Mouse (Mus musculus) neural tube, embryonic 10.5 days (tissue): ENCODE data around the gene Asphd2.

ENCODE experiments used
- DNase-seq: peaks from one replicate; pipeline ENCODE4 v3.0.0-alpha.2; 2017; ENCODE audit warnings: low spot score; ENCODE audit errors: extremely low spot score

Asphd2 gene

GRCm38 (mm10) chr5:112391676-112392323, 2.9 kb downstream of the Asphd2 start:
- no peak for DNase-seq

- no peak for DNase-seq
These were observed 3.7 kb downstream of the Asphd2 start for GRCm38 (mm10) chr5:112391002-112391401.

- no peak for DNase-seq
These were observed 5.3 kb downstream of the Asphd2 start for GRCm38 (mm10) chr5:112389352-112389751.

GRCm38 (mm10) chr5:112385973-112386372, 8.7 kb downstream of the Asphd2 start:
- DNase-seq: no peak

- DNase-seq: no peak
These were observed 9.7 kb downstream of the Asphd2 start for GRCm38 (mm10) chr5:112384805-112385472.

- DNase-seq: no peak
These were observed 11.9 kb downstream of the Asphd2 start for GRCm38 (mm10) chr5:112382641-112383330.

- DNase-seq: no peak
These were observed 12.6 kb downstream of the Asphd2 start for GRCm38 (mm10) chr5:112382042-112382441.

- DNase-seq: no peak
These were observed 13.5 kb downstream of the Asphd2 start for GRCm38 (mm10) chr5:112381154-112381553.

GRCm38 (mm10) chr5:112378716-112379115, 15.9 kb downstream of the Asphd2 start:
- no peak for DNase-seq

GRCm38 (mm10) chr5:112377380-112377779, 17.3 kb downstream of the Asphd2 start:
- no peak for DNase-seq

- DNase-seq: no peak
These were observed 18.6 kb downstream of the Asphd2 start for GRCm38 (mm10) chr5:112376111-112376510.

- no peak for DNase-seq
These were observed 22.7 kb downstream of the Asphd2 start for GRCm38 (mm10) chr5:112371933-112372332.

- no peak for DNase-seq
These were observed 24.3 kb downstream of the Asphd2 start for GRCm38 (mm10) chr5:112370236-112370813.

- DNase-seq: no peak
These were observed 25.3 kb downstream of the Asphd2 start for GRCm38 (mm10) chr5:112369326-112369725.

- DNase-seq: no peak
These were observed 26.0 kb downstream of the Asphd2 start for GRCm38 (mm10) chr5:112368666-112369065.

GRCm38 (mm10) chr5:112367929-112368328, 26.7 kb downstream of the Asphd2 start:
- no peak for DNase-seq

- no peak for DNase-seq
These were observed 27.3 kb downstream of the Asphd2 start for GRCm38 (mm10) chr5:112367338-112367737.

GRCm38 (mm10) chr5:112366879-112367278, 27.8 kb downstream of the Asphd2 start:
- no peak for DNase-seq

- no peak for DNase-seq
These were observed 30.4 kb downstream of the Asphd2 start for GRCm38 (mm10) chr5:112364184-112364797.

- no peak for DNase-seq
These were observed 34.6 kb downstream of the Asphd2 start for GRCm38 (mm10) chr5:112360077-112360476.

- no peak for DNase-seq
These were observed 35.1 kb downstream of the Asphd2 start for GRCm38 (mm10) chr5:112359520-112359919.

GRCm38 (mm10) chr5:112356322-112356721, 38.3 kb downstream of the Asphd2 start:
- DNase-seq: no peak
